Mouse (Mus musculus) ES-Bruce4 (cell line): ENCODE results near the gene Rnasel.

ENCODE experiments used
- CTCF ChIP-seq: IDR thresholded peaks from one replicate; pipeline ENCODE4 v1.8.1; 2011; ENCODE audit warnings: low read depth, low read length
- EP300 ChIP-seq: IDR thresholded peaks from 2 replicates; pipeline ENCODE4 v1.6.1; 2011; ENCODE audit warnings: low read depth, low read length; ENCODE audit not compliant: insufficient read depth
- POLR2A ChIP-seq: IDR thresholded peaks from one replicate; pipeline ENCODE4 v1.8.1; 2011; ENCODE audit warnings: low read length; ENCODE audit not compliant: insufficient read depth

GRCm38 (mm10) chr1:153717990-153718389 lies 31.2 kb upstream of the Rnasel start:
- TF ChIP-seq CTCF: no peak
- TF ChIP-seq EP300: no peak
- TF ChIP-seq POLR2A: no peak
